Mouse (Mus musculus): ENCODE measurements around the gene Dnaja4. TPM values are rescaled to one million over a fixed set of nuclear protein-coding genes. Genes with fewer than 3 reads are reported as not detected.

Dnaja4 gene
- polyA plus RNA-seq, 1 experiment from 2014 or later: 6.8 TPM

DNA sequence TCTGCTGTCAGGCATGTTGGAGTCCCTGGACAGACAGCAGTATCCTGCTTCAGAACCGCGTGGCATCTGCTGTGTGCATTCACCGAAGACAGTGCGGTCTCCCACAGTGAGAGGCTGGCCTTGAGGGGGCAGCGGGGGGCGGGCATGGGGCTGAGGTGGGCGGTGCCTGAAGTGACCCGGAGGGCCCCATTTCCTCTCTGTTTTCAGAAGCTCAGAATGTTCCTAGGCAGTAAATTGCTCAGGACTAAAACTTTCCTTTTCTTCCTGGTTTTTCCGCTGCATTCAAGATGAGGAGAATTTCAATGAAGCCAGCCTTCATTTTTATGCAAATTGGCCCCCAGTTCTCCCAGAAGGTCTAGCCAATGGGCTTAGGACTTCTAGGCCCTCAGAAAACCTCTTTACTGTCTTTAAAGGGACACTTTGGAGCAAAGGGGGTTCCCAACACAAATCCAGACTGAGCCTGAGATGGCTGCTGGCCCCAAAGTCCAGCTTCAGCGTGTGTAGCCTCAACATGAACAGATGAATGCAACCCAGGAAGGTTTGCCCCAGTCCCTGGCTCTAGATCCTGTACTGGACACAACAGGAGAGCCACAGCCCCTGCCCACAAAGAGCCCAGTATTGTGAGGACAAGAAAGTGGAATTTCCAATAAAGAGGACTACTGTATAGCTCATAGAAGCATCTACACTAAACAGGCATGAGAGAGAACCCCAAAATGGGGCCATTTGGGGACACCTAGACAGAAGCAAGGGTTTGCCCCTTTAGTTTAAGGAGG is 36.9 kb upstream of the Dnaja4 start, which contains the start of gene Acsbg1:
Acsbg1 (minus strand) TSS at position 266 of the 773 bp plus-strand sequence.
- Histone ChIP-seq H3K4me2 (ENCODE audit: low read depth, low read length) (no peak within 1 kb of the TSS), H3K9ac (replicated peaks) (no peak within 1 kb of the TSS), H3K27me3 (ENCODE audit: insufficient read depth, low read length) (no peaks in the 10 kb centered on the region), H3K9me3 (ENCODE audit: low read length) (no peaks in the 10 kb centered on the region), H3K27ac (ENCODE audit: low read depth) (no peak within 1 kb of the TSS), H3K36me3 (replicated peaks; ENCODE audit: insufficient read depth, low read length) (no peaks in the 10 kb centered on the region), H3K4me1 (ENCODE audit: insufficient read depth) (no peaks in the 10 kb centered on the region), H3K4me3 (ENCODE audit: low read depth, low read length) (no peak within 1 kb of the TSS)
- ATAC-seq (no peak), DNase-seq (no peak)
- WGBS (ENCODE audit: insufficient replicate concordance): 22% methylated on average over 10 of the region's 10 CpGs
- TF ChIP-seq CTCF (IDR thresholded peaks at IDR 0.05; ENCODE audit: low read depth): no peak
- no peak for TF ChIP-seq EP300 (IDR thresholded peaks at IDR 0.05; ENCODE audit: low read depth)

DNA sequence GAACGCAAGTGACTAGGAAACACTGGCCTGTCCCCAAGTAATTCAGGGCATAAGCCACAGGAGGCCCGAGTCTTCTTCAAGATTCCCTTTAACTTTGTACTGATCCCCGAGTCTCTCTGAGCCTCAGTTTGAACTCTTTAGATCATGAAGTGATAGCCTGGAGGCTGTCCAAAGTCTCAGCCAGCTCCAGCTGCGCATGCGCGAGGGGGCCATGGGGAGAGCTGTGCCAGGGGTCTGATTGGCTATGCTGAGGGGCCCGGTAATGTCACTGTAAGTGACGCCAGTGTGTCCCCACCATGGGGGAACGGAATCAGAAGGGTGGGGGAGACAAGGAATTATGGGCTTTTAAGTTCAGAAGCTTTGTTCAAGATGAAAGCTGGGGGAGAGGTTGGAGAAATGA is 34.3 kb upstream of the Dnaja4 start:
- TF ChIP-seq EP300 (IDR thresholded peaks at IDR 0.05; ENCODE audit: low read depth) (no peak), CTCF (IDR thresholded peaks at IDR 0.05; ENCODE audit: low read depth) (no peak)
- no peak overlapping the region for H3K4me3 ChIP-seq (ENCODE audit: low read depth, low read length)
- no peak overlapping the region for H3K27ac ChIP-seq (ENCODE audit: low read depth)
- WGBS (ENCODE audit: insufficient replicate concordance): 77% methylated on average over 9 of the region's 9 CpGs
- H3K9ac ChIP-seq (replicated peaks): no peak overlapping the region
- H3K9me3 ChIP-seq (ENCODE audit: low read length): no peaks in the 10 kb centered on the region
- DNase-seq (no peak), ATAC-seq (no peak)
- H3K36me3 ChIP-seq (replicated peaks; ENCODE audit: insufficient read depth, low read length): no peaks in the 10 kb centered on the region
- H3K4me1 ChIP-seq (ENCODE audit: insufficient read depth): no peaks in the 10 kb centered on the region
- no peak overlapping the region for H3K4me2 ChIP-seq (ENCODE audit: low read depth, low read length)
- no peaks in the 10 kb centered on the region for H3K27me3 ChIP-seq (ENCODE audit: insufficient read depth, low read length)

GRCm38 (mm10) chr9:54666116-54666515 is 32.6 kb upstream of the Dnaja4 start:
- no peak overlapping the region for H3K4me3 ChIP-seq (ENCODE audit: low read depth, low read length)
- H3K4me1 ChIP-seq (ENCODE audit: insufficient read depth): no peaks in the 10 kb centered on the region

DNA sequence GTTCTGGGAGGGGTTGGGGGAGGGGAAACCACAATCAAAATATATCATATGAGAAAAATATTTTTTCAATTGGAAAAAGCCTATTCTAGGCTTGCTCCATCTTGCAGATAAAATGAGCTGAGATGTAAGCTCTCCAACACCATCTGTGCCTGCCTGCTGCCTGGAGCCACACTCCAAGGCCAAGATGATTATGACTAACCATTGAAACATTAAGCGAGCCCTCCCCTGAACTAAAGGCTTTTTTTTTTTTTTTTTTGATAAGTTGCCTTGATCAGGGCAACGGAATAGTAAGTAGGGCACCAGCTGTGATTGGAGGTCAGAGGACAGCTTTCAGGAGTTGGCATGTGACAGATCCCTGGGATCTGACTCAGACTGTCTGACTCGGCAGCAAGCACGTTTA is 30.2 kb upstream of the Dnaja4 start:
- Histone ChIP-seq H3K4me2 (ENCODE audit: low read depth, low read length) (no peak overlapping the region), H3K36me3 (replicated peaks; ENCODE audit: insufficient read depth, low read length) (no peaks in the 10 kb centered on the region), H3K27ac (ENCODE audit: low read depth) (no peak overlapping the region), H3K27me3 (ENCODE audit: insufficient read depth, low read length) (no peaks in the 10 kb centered on the region), H3K4me3 (ENCODE audit: low read depth, low read length) (no peak overlapping the region), H3K4me1 (ENCODE audit: insufficient read depth) (no peaks in the 10 kb centered on the region), H3K9me3 (ENCODE audit: low read length) (no peaks in the 10 kb centered on the region), H3K9ac (replicated peaks) (no peak overlapping the region)
- WGBS (ENCODE audit: insufficient replicate concordance): 74% methylated on average over 4 of the region's 4 CpGs
- DNase-seq: no peak
- TF ChIP-seq CTCF (IDR thresholded peaks at IDR 0.05; ENCODE audit: low read depth): no peak
- no peak for TF ChIP-seq EP300 (IDR thresholded peaks at IDR 0.05; ENCODE audit: low read depth)
- ATAC-seq: no peak

More at GRCm38 (mm10) chr9:54666116-54666515, 32.6 kb upstream of the Dnaja4 start:
- WGBS (ENCODE audit: insufficient replicate concordance): 85% methylated on average over 3 of the region's 3 CpGs
- Histone ChIP-seq H3K27me3 (ENCODE audit: insufficient read depth, low read length) (no peaks in the 10 kb centered on the region), H3K9ac (replicated peaks) (no peak overlapping the region), H3K36me3 (replicated peaks; ENCODE audit: insufficient read depth, low read length) (no peaks in the 10 kb centered on the region), H3K9me3 (ENCODE audit: low read length) (no peaks in the 10 kb centered on the region), H3K27ac (ENCODE audit: low read depth) (no peak overlapping the region), H3K4me2 (ENCODE audit: low read depth, low read length) (no peak overlapping the region)
- ATAC-seq (no peak), DNase-seq (no peak)
- no peak for TF ChIP-seq EP300 (IDR thresholded peaks at IDR 0.05; ENCODE audit: low read depth)
- no peak for TF ChIP-seq CTCF (IDR thresholded peaks at IDR 0.05; ENCODE audit: low read depth)

GRCm38 (mm10) chr9:54671962-54672361 is 26.7 kb upstream of the Dnaja4 start:
- Histone ChIP-seq H3K27ac (ENCODE audit: low read depth) (no peak overlapping the region), H3K36me3 (replicated peaks; ENCODE audit: insufficient read depth, low read length) (no peaks in the 10 kb centered on the region), H3K4me1 (ENCODE audit: insufficient read depth) (no peaks in the 10 kb centered on the region), H3K9ac (replicated peaks) (no peak overlapping the region), H3K4me3 (ENCODE audit: low read depth, low read length) (no peak overlapping the region), H3K4me2 (ENCODE audit: low read depth, low read length) (no peak overlapping the region), H3K27me3 (ENCODE audit: insufficient read depth, low read length) (no peaks in the 10 kb centered on the region), H3K9me3 (ENCODE audit: low read length) (no peaks in the 10 kb centered on the region)
- WGBS (ENCODE audit: insufficient replicate concordance): 72% methylated on average over 3 of the region's 3 CpGs
- ATAC-seq: no peak
- TF ChIP-seq CTCF (IDR thresholded peaks at IDR 0.05; ENCODE audit: low read depth) (no peak), EP300 (IDR thresholded peaks at IDR 0.05; ENCODE audit: low read depth) (no peak)
- DNase-seq: no peak

GRCm38 (mm10) chr9:54673887-54674286 is 24.8 kb upstream of the Dnaja4 start:
- no peak for ATAC-seq
- H3K9ac ChIP-seq (replicated peaks): no peak overlapping the region
- no peak overlapping the region for H3K4me2 ChIP-seq (ENCODE audit: low read depth, low read length)
- H3K4me3 ChIP-seq (ENCODE audit: low read depth, low read length): no peak overlapping the region
- H3K4me1 ChIP-seq (ENCODE audit: insufficient read depth): no peaks in the 10 kb centered on the region
- 0 out of 2 replicates have a peak, but pooled peaks cover 7% of the 10 kb centered on the region for H3K27me3 ChIP-seq (ENCODE audit: insufficient read depth, low read length)
- 82% methylated on average over 13 of the region's 13 CpGs for WGBS (ENCODE audit: insufficient replicate concordance)
- no peaks in the 10 kb centered on the region for H3K36me3 ChIP-seq (replicated peaks; ENCODE audit: insufficient read depth, low read length)
- no peak for TF ChIP-seq EP300 (IDR thresholded peaks at IDR 0.05; ENCODE audit: low read depth)
- no peak for TF ChIP-seq CTCF (IDR thresholded peaks at IDR 0.05; ENCODE audit: low read depth)
- H3K27ac ChIP-seq (ENCODE audit: low read depth): no peak overlapping the region
- no peaks in the 10 kb centered on the region for H3K9me3 ChIP-seq (ENCODE audit: low read length)
- DNase-seq: no peak

Measured in liver, postnatal 0 days (tissue).